Mouse (Mus musculus) stomach, embryonic 15.5 days (tissue): ENCODE results near the gene Atoh7. TPM values are rescaled to one million over a fixed set of nuclear protein-coding genes. Genes with fewer than 3 reads are reported as not detected.
"Not testable (repeated sequence)": the region's sequence is repeated elsewhere in the genome, so short reads cannot be mapped to it uniquely, and the experiment has no call there.

Experiments used
- ATAC-seq: fragments of 200-750 bp; cut with Nextera tagmentation; 2 replicates; pipeline ENCODE4 v1.8.0; 2017; ENCODE audit warnings: low read depth, moderate number of reproducible peaks, moderate TSS enrichment; ENCODE audit not compliant: insufficient read depth, low FRiP score
- H3K27ac ChIP-seq: fragments of 300-500 bp; sonication (generic); 2 replicates; pipeline ENCODE4 v1.5.1; 2015; ENCODE audit warnings: mild to moderate bottlenecking, inconsistent platforms
- H3K27me3 ChIP-seq: fragments of 300-500 bp; sonication (generic); replicated peaks from 2 replicates; pipeline ENCODE4 v1.6.1; 2015; ENCODE audit warnings: inconsistent platforms
- H3K36me3 ChIP-seq: fragments of 300-500 bp; sonication (generic); 2 replicates; pipeline ENCODE4 v1.6.1; 2015; ENCODE audit warnings: inconsistent platforms
- H3K4me1 ChIP-seq: fragments of 300-500 bp; sonication (generic); 2 replicates; pipeline ENCODE4 v1.6.1; 2015; ENCODE audit warnings: inconsistent platforms
- H3K4me2 ChIP-seq: fragments of 300-500 bp; sonication (generic); 2 replicates; pipeline ENCODE4 v1.6.1; 2015; ENCODE audit warnings: mild to moderate bottlenecking, inconsistent platforms
- H3K4me3 ChIP-seq: fragments of 300-500 bp; sonication (generic); replicated peaks from 2 replicates; pipeline ENCODE4 v1.5.1; 2015; ENCODE audit warnings: inconsistent platforms
- H3K9ac ChIP-seq: fragments of 300-500 bp; sonication (generic); 2 replicates; pipeline ENCODE4 v1.6.1; 2015; ENCODE audit warnings: inconsistent platforms
- H3K9me3 ChIP-seq: fragments of 300-500 bp; sonication (generic); 2 replicates; pipeline ENCODE4 v1.6.1; 2016; ENCODE audit warnings: inconsistent platforms
- WGBS: fragments of 180-500 bp; shearing (Covaris S2); methylation state at CpG from one replicate; pipeline ENCODE4 v1.1.7; 2015; 5-methylcytosine and 5-hydroxymethylcytosine counted together
- polyA plus RNA-seq: library from polyadenylated mRNA; unstranded; fragments of >200 nt; fragmentation: Nextera tagmentation; extraction: Ambion mirVana; gene quantifications from 2 replicates; pipeline ENCODE4 v1.2.1, GENCODE M21; 2015

Atoh7 gene
- polyA plus RNA-seq: 0.08 and 0.23 TPM in 2 replicates

GRCm38 (mm10) chr10:63099521-63099920 is at the start of gene Atoh7:
Gene Atoh7, plus strand, starts transcription at chr10:63099651.
- H3K27ac ChIP-seq: no peak within 1 kb of the TSS
- H3K9me3 ChIP-seq: no peaks in the 10 kb centered on the region
- ATAC-seq: no peak
- peak within 1 kb of the TSS; percentile 37; the same call in 1 of the 2 replicates for H3K9ac ChIP-seq
- peaks cover 5% of the 10 kb centered on the region; the same call in 1 of the 2 replicates for H3K4me1 ChIP-seq
- 5% methylated on average over 16 of the region's 16 CpGs for WGBS
- peak within 1 kb of the TSS; percentile 51 for H3K4me3 ChIP-seq
- peaks cover 19% of the 10 kb centered on the region; the same call in 1 of the 2 replicates for H3K27me3 ChIP-seq
- no peaks in the 10 kb centered on the region for H3K36me3 ChIP-seq
- peak within 1 kb of the TSS; percentile 92 for H3K4me2 ChIP-seq

- ATAC-seq: no peak
These were observed 48.2 kb upstream of the Atoh7 start for GRCm38 (mm10) chr10:63051267-63051666.

GRCm38 (mm10) chr10:63052011-63052410 is 47.4 kb upstream of the Atoh7 start:
- no peaks in the 10 kb centered on the region for H3K27me3 ChIP-seq
- H3K9ac ChIP-seq: no peak overlapping the region
- WGBS: 79% methylated on average over 6 of the region's 6 CpGs
- no peak overlapping the region for H3K27ac ChIP-seq
- no peak overlapping the region for H3K4me3 ChIP-seq
- H3K4me1 ChIP-seq: no peaks in the 10 kb centered on the region
- ATAC-seq: no peak
- H3K9me3 ChIP-seq: no peaks in the 10 kb centered on the region
- no peak overlapping the region for H3K4me2 ChIP-seq
- no peaks in the 10 kb centered on the region for H3K36me3 ChIP-seq

More at GRCm38 (mm10) chr10:63051267-63051666, 48.2 kb upstream of the Atoh7 start:
- H3K27me3 ChIP-seq: no peaks in the 10 kb centered on the region
- H3K9ac ChIP-seq: no peak overlapping the region
- H3K27ac ChIP-seq: no peak overlapping the region
- H3K4me1 ChIP-seq: no peaks in the 10 kb centered on the region
- H3K4me2 ChIP-seq: no peak overlapping the region
- no peak overlapping the region for H3K4me3 ChIP-seq
- 77% methylated on average over 7 of the region's 7 CpGs for WGBS
- no peaks in the 10 kb centered on the region for H3K36me3 ChIP-seq
- H3K9me3 ChIP-seq: no peaks in the 10 kb centered on the region

GRCm38 (mm10) chr10:63053007-63053406 is 46.4 kb upstream of the Atoh7 start:
- ATAC-seq: no peak
- Histone ChIP-seq H3K4me2 (no peak overlapping the region), H3K9me3 (no peaks in the 10 kb centered on the region), H3K4me3 (no peak overlapping the region), H3K27ac (no peak overlapping the region), H3K36me3 (no peaks in the 10 kb centered on the region), H3K9ac (no peak overlapping the region), H3K4me1 (no peaks in the 10 kb centered on the region), H3K27me3 (no peaks in the 10 kb centered on the region)
- WGBS: 55% methylated on average over 6 of the region's 6 CpGs

GRCm38 (mm10) chr10:63054071-63054470 is 45.4 kb upstream of the Atoh7 start:
- not testable (repeated sequence) for ATAC-seq, H3K4me3 ChIP-seq, H3K4me2 ChIP-seq, H3K9ac ChIP-seq, H3K27ac ChIP-seq, H3K27me3 ChIP-seq, H3K36me3 ChIP-seq, H3K4me1 ChIP-seq, H3K9me3 ChIP-seq
- 81% methylated on average over 6 of the region's 6 CpGs for WGBS

- WGBS: 79% methylated on average over 2 of the region's 2 CpGs
- Histone ChIP-seq H3K9ac (no peak overlapping the region), H3K4me2 (no peak overlapping the region), H3K27ac (no peak overlapping the region), H3K9me3 (no peaks in the 10 kb centered on the region), H3K4me1 (no peaks in the 10 kb centered on the region), H3K4me3 (no peak overlapping the region), H3K27me3 (no peaks in the 10 kb centered on the region), H3K36me3 (no peaks in the 10 kb centered on the region)
- ATAC-seq: no peak
These were observed 44.9 kb upstream of the Atoh7 start for GRCm38 (mm10) chr10:63054586-63054985.

- H3K4me2 ChIP-seq: peak overlapping the region; percentile 21; the same call in 1 of the 2 replicates
- peak; percentile 80 for ATAC-seq
- H3K36me3 ChIP-seq: no peaks in the 10 kb centered on the region
- 35% methylated on average over 23 of the region's 24 CpGs for WGBS
- no peaks in the 10 kb centered on the region for H3K9me3 ChIP-seq
- H3K27me3 ChIP-seq: no peaks in the 10 kb centered on the region
- H3K4me3 ChIP-seq: no peak overlapping the region
- H3K4me1 ChIP-seq: no peaks in the 10 kb centered on the region
- peak overlapping the region; percentile 54 for H3K27ac ChIP-seq
- no peak overlapping the region for H3K9ac ChIP-seq
These were observed 42.3 kb upstream of the Atoh7 start for GRCm38 (mm10) chr10:63056966-63057750.

- H3K4me3 ChIP-seq: no peak within 1 kb of the TSS
- H3K9me3 ChIP-seq: no peaks in the 10 kb centered on the region
- no peak within 1 kb of the TSS for H3K9ac ChIP-seq
- H3K27me3 ChIP-seq: no peaks in the 10 kb centered on the region
- H3K36me3 ChIP-seq: no peaks in the 10 kb centered on the region
- H3K27ac ChIP-seq: peak within 1 kb of the TSS; percentile 3; the same call in 1 of the 2 replicates
- WGBS: 78% methylated on average over 2 of the region's 2 CpGs
- no peak within 1 kb of the TSS for H3K4me2 ChIP-seq
- no peaks in the 10 kb centered on the region for H3K4me1 ChIP-seq
- no peak for ATAC-seq
These were observed 39.6 kb upstream of the Atoh7 start, which contains the start of gene Pbld1 for GRCm38 (mm10) chr10:63059862-63060261. Gene Pbld1, plus strand, starts transcription at chr10:63060162.

GRCm38 (mm10) chr10:63060406-63060805 is 39.0 kb upstream of the Atoh7 start:
- H3K36me3 ChIP-seq: no peaks in the 10 kb centered on the region
- no peak overlapping the region for H3K4me3 ChIP-seq
- H3K27me3 ChIP-seq: no peaks in the 10 kb centered on the region
- no peaks in the 10 kb centered on the region for H3K4me1 ChIP-seq
- 45% methylated on average over 11 of the region's 11 CpGs for WGBS
- H3K9ac ChIP-seq: no peak overlapping the region
- H3K27ac ChIP-seq: peak overlapping the region; percentile 3; the same call in 1 of the 2 replicates
- H3K9me3 ChIP-seq: no peaks in the 10 kb centered on the region
- no peak overlapping the region for H3K4me2 ChIP-seq
- ATAC-seq: peak; percentile 47; the same call in 1 of the 2 replicates

GRCm38 (mm10) chr10:63061266-63061665 is 38.2 kb upstream of the Atoh7 start:
- H3K9ac ChIP-seq: no peak overlapping the region
- H3K4me2 ChIP-seq: no peak overlapping the region
- no peak overlapping the region for H3K4me3 ChIP-seq
- H3K36me3 ChIP-seq: no peaks in the 10 kb centered on the region
- 62% methylated on average over 12 of the region's 12 CpGs for WGBS
- H3K27me3 ChIP-seq: no peaks in the 10 kb centered on the region
- peak overlapping the region; percentile 3; the same call in 1 of the 2 replicates for H3K27ac ChIP-seq
- no peaks in the 10 kb centered on the region for H3K9me3 ChIP-seq
- no peak; the same call in 1 of the 2 replicates for ATAC-seq
- no peaks in the 10 kb centered on the region for H3K4me1 ChIP-seq

- Histone ChIP-seq H3K4me3 (no peak overlapping the region), H3K4me1 (no peaks in the 10 kb centered on the region), H3K4me2 (no peak overlapping the region), H3K9ac (no peak overlapping the region), H3K27me3 (no peaks in the 10 kb centered on the region), H3K36me3 (no peaks in the 10 kb centered on the region), H3K9me3 (no peaks in the 10 kb centered on the region), H3K27ac (no peak overlapping the region)
- WGBS: 90% methylated on average over 5 of the region's 5 CpGs
- ATAC-seq: no peak
These were observed 36.8 kb upstream of the Atoh7 start for GRCm38 (mm10) chr10:63062696-63063095.

GRCm38 (mm10) chr10:63063365-63063764 is 36.1 kb upstream of the Atoh7 start:
- 77% methylated on average over 7 of the region's 7 CpGs for WGBS
- H3K9me3 ChIP-seq: no peaks in the 10 kb centered on the region
- H3K4me3 ChIP-seq: no peak overlapping the region
- no peaks in the 10 kb centered on the region for H3K36me3 ChIP-seq
- no peak overlapping the region for H3K9ac ChIP-seq
- 0 out of 2 replicates have a peak, but pooled peaks have one; percentile 12 for ATAC-seq
- no peaks in the 10 kb centered on the region for H3K27me3 ChIP-seq
- no peak overlapping the region for H3K4me2 ChIP-seq
- H3K27ac ChIP-seq: no peak overlapping the region
- no peaks in the 10 kb centered on the region for H3K4me1 ChIP-seq
